ENCODE assay signal across 8 mouse cellular contexts in genomic region chr8:125254188-125255005, GRCm38 (mm10).
DNase-seq lines count a peak whose midpoint lies in the region; ATAC-seq and TF ChIP-seq lines count a peak whose summit lies in the region.

No protein-coding gene starts in this region.

- peak overlapping the region; percentile 30 for H3K4me3 ChIP-seq in intestine, postnatal 0 days (ENCODE audit: low read depth, low read length)
- peak overlapping the region; percentile 63 for H3K4me3 ChIP-seq in midbrain, embryonic 10.5 days

- peak overlapping the region; percentile 65 for H3K4me2 ChIP-seq in intestine, postnatal 0 days (replicated peaks; ENCODE audit: low read depth)

- peak; percentile 57 for ATAC-seq in granulocyte monocyte progenitor cell, adult 5-6 weeks (replicated peaks; ENCODE audit: poor library complexity, severe bottlenecking)
- ATAC-seq in intestine, postnatal 0 days = no peak

- H3K4me1 ChIP-seq in intestine, postnatal 0 days (replicated peaks; ENCODE audit: control insufficient read depth, insufficient read depth, low read length) = no peaks in the 10 kb centered on the region
- peaks cover 49% of the 10 kb centered on the region for H3K4me1 ChIP-seq in midbrain, embryonic 10.5 days

- WGBS in intestine, postnatal 0 days = 29% methylated on average over 23 of the region's 23 CpGs
- 12% methylated on average over 23 of the region's 23 CpGs for WGBS in midbrain, embryonic 10.5 days

- TF ChIP-seq CTCF in intestine, postnatal 0 days (IDR thresholded peaks at IDR 0.05; ENCODE audit: low read depth) = no peak

- H3K27ac ChIP-seq in intestine, postnatal 0 days (ENCODE audit: low read depth, low read length) = no peak overlapping the region; the same call in 1 of the 2 replicates
- H3K27ac ChIP-seq in midbrain, embryonic 10.5 days (replicated peaks) = peak overlapping the region; percentile 97

- H3K27me3 ChIP-seq in intestine, postnatal 0 days (replicated peaks; ENCODE audit: control insufficient read depth, insufficient read depth, low read length) = no peaks in the 10 kb centered on the region
- H3K27me3 ChIP-seq in midbrain, embryonic 10.5 days (ENCODE audit: low read depth, poor library complexity, severe bottlenecking) = no peaks in the 10 kb centered on the region

- peak; percentile 68 for DNase-seq in adrenal gland, adult 8-10 months
- DNase-seq in embryo, embryonic 11.5 days (ENCODE audit: low read depth, low spot score) = peak; percentile 79
- DNase-seq in left cerebral cortex, postnatal 36 days (ENCODE audit: low spot score in 2 of 2) = peak; percentile 92 to 94
- peak; percentile 91 for DNase-seq in midbrain, embryonic 10.5 days (ENCODE audit: low spot score)
- peak; percentile 94 for DNase-seq in right cerebral cortex, postnatal 4 days
- DNase-seq in urinary bladder, postnatal 4 days (ENCODE audit: low spot score in 2 of 2) = peak; percentile 63 to 79

- H3K9ac ChIP-seq in intestine, postnatal 0 days (ENCODE audit: low read depth, low read length) = no peak overlapping the region

- no peaks in the 10 kb centered on the region for H3K9me3 ChIP-seq in intestine, postnatal 0 days (ENCODE audit: control insufficient read depth)
- no peaks in the 10 kb centered on the region for H3K9me3 ChIP-seq in midbrain, embryonic 10.5 days (replicated peaks)

- intact Hi-C loops in left cerebral cortex, postnatal 36 days (cut with DNase I) = no loop called here

- no peaks in the 10 kb centered on the region for H3K36me3 ChIP-seq in intestine, postnatal 0 days (ENCODE audit: control insufficient read depth, insufficient read depth)
- H3K36me3 ChIP-seq in midbrain, embryonic 10.5 days = no peaks in the 10 kb centered on the region
